Mouse (Mus musculus): Measurements from ENCODE around the gene Haus2.
A peak's percentile ranks its signal among the peaks of the same experiment; 100 is the strongest.
"Not testable (repeated sequence)": the region's sequence is repeated elsewhere in the genome, so short reads cannot be mapped to it uniquely, and the experiment has no call there.

Gene Haus2

GRCm38 (mm10) chr2:120608830-120609723 lies at the start of gene Haus2, which contains the start of gene Lrrc57:
Gene Haus2 (plus strand): TSS chr2:120609383.
Gene Lrrc57 (minus strand): TSS chr2:120609520.
- DNase-seq (ENCODE audit: low spot score), result peak; percentile 89

GRCm38 (mm10) chr2:120561524-120561923 lies 47.7 kb upstream of the Haus2 start:
- DNase-seq (ENCODE audit: low spot score), result no peak

- no peak for DNase-seq (ENCODE audit: low spot score)
Measured at GRCm38 (mm10) chr2:120562859-120563234, 46.3 kb upstream of the Haus2 start.

GRCm38 (mm10) chr2:120563235-120563990 lies 45.8 kb upstream of the Haus2 start, which contains the start of gene Zfp106:
Gene Zfp106 (minus strand): TSS chr2:120563843.
- DNase-seq (ENCODE audit: low spot score), result peak; percentile 89

GRCm38 (mm10) chr2:120564548-120565188 lies 44.5 kb upstream of the Haus2 start:
- not testable (repeated sequence) for DNase-seq (ENCODE audit: low spot score)

GRCm38 (mm10) chr2:120565363-120565762 lies 43.8 kb upstream of the Haus2 start:
- DNase-seq (ENCODE audit: low spot score), result no peak

GRCm38 (mm10) chr2:120566886-120567797 lies 42.0 kb upstream of the Haus2 start, which contains the start of gene Snap23:
Gene Snap23 (plus strand): TSS chr2:120567671.
- peak; percentile 94 for DNase-seq (ENCODE audit: low spot score)

- no peak for DNase-seq (ENCODE audit: low spot score)
Measured at GRCm38 (mm10) chr2:120567798-120568320, 41.3 kb upstream of the Haus2 start.

GRCm38 (mm10) chr2:120571081-120571480 lies 38.1 kb upstream of the Haus2 start:
- no peak for DNase-seq (ENCODE audit: low spot score)

GRCm38 (mm10) chr2:120572161-120572560 lies 37.0 kb upstream of the Haus2 start:
- not testable (repeated sequence) for DNase-seq (ENCODE audit: low spot score)

GRCm38 (mm10) chr2:120575121-120575520 lies 34.1 kb upstream of the Haus2 start:
- DNase-seq (ENCODE audit: low spot score), result no peak

- no peak for DNase-seq (ENCODE audit: low spot score)
Measured at GRCm38 (mm10) chr2:120575978-120576377, 33.2 kb upstream of the Haus2 start.

GRCm38 (mm10) chr2:120577799-120578198 lies 31.4 kb upstream of the Haus2 start:
- no peak for DNase-seq (ENCODE audit: low spot score)

GRCm38 (mm10) chr2:120578286-120578685 lies 30.9 kb upstream of the Haus2 start:
- DNase-seq (ENCODE audit: low spot score), result no peak

- DNase-seq (ENCODE audit: low spot score), result peak; percentile 64
Measured at GRCm38 (mm10) chr2:120589759-120590158, 19.4 kb upstream of the Haus2 start.

- no peak for DNase-seq (ENCODE audit: low spot score)
Measured at GRCm38 (mm10) chr2:120592227-120592626, 17.0 kb upstream of the Haus2 start.

GRCm38 (mm10) chr2:120597734-120598133 lies 11.4 kb upstream of the Haus2 start:
- DNase-seq (ENCODE audit: low spot score), result no peak

GRCm38 (mm10) chr2:120599506-120599905 lies 9.7 kb upstream of the Haus2 start:
- no peak for DNase-seq (ENCODE audit: low spot score)

GRCm38 (mm10) chr2:120606021-120606690 lies 3.0 kb upstream of the Haus2 start:
- DNase-seq (ENCODE audit: low spot score), result peak; percentile 43

All from layer of hippocampus, adult 11-12 months (tissue).